Comparison of ENCODE assay signal across 8 mouse cellular contexts in the genomic region with DNA sequence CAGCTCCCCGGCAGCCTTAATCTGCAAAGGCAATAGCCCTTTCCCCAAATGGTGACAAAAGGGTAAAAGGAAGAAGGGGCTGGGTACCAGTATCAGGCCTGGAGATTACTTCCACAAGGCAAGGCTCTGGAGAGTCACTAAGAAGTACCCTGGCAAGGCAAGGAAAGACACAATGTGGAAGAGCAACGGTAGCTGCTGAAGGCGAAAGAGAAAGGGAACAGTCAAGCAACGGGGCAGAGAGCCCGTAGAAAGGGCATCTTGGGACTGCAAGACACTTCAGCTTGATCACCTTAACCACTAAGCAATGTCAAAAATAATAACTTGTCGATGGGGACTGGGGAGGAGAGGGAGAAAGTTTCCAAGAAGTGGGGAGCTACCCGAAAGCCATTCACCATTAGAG.
DNase-seq lines count a peak whose midpoint lies in the region; ATAC-seq lines count a peak whose summit lies in the region.

No protein-coding gene starts in this region.

- DNase-seq in heart, adult 11 months = no peak
- DNase-seq in embryonic facial prominence, embryonic 11.5 days (ENCODE audit: low spot score) = no peak
- DNase-seq in gastrocnemius, postnatal 10 days = no peak
- DNase-seq in retina, embryonic 14.5 days (ENCODE audit: low spot score) = no peak
- DNase-seq in spleen, postnatal 10 days (ENCODE audit: low spot score in 2 of 2) = no peak

- H3K4me1 ChIP-seq in heart, embryonic 15.5 days (replicated peaks) = peaks cover 76% of the 10 kb centered on the region
- H3K4me1 ChIP-seq in embryonic facial prominence, embryonic 11.5 days (ENCODE audit: control insufficient read depth, insufficient read depth, low read length) = no peaks in the 10 kb centered on the region
- peaks cover 28% of the 10 kb centered on the region for H3K4me1 ChIP-seq in hindbrain, embryonic 12.5 days
- H3K4me1 ChIP-seq in midbrain, embryonic 13.5 days (replicated peaks) = peaks cover 42% of the 10 kb centered on the region

- H3K9ac ChIP-seq in heart, embryonic 15.5 days = no peak overlapping the region; the same call in 1 of the 2 replicates
- H3K9ac ChIP-seq in embryonic facial prominence, embryonic 11.5 days (replicated peaks; ENCODE audit: low read length) = no peak overlapping the region
- H3K9ac ChIP-seq in hindbrain, embryonic 12.5 days = 0 out of 2 replicates have a peak overlapping the region, but pooled peaks have one; percentile 25
- H3K9ac ChIP-seq in midbrain, embryonic 13.5 days (replicated peaks) = peak overlapping the region; percentile 86

- no peak overlapping the region for H3K27ac ChIP-seq in heart, embryonic 15.5 days
- no peak overlapping the region for H3K27ac ChIP-seq in embryonic facial prominence, embryonic 11.5 days (replicated peaks; ENCODE audit: low read depth, low read length)
- no peak overlapping the region for H3K27ac ChIP-seq in hindbrain, embryonic 12.5 days
- no peak overlapping the region for H3K27ac ChIP-seq in midbrain, embryonic 13.5 days

- peak overlapping the region; percentile 98 for H3K4me2 ChIP-seq in heart, embryonic 15.5 days
- H3K4me2 ChIP-seq in embryonic facial prominence, embryonic 11.5 days (ENCODE audit: low read depth, low read length) = peak overlapping the region; percentile 86
- H3K4me2 ChIP-seq in hindbrain, embryonic 12.5 days (replicated peaks) = peak overlapping the region; percentile 81
- H3K4me2 ChIP-seq in midbrain, embryonic 13.5 days (replicated peaks) = peak overlapping the region; percentile 91

- H3K27me3 ChIP-seq in heart, embryonic 15.5 days = peaks cover 7% of the 10 kb centered on the region
- H3K27me3 ChIP-seq in embryonic facial prominence, embryonic 11.5 days (ENCODE audit: control insufficient read depth, insufficient read depth, low read length) = peaks cover 13% of the 10 kb centered on the region
- H3K27me3 ChIP-seq in hindbrain, embryonic 12.5 days = peaks cover 31% of the 10 kb centered on the region
- H3K27me3 ChIP-seq in midbrain, embryonic 13.5 days = peaks cover 25% of the 10 kb centered on the region

- no peaks in the 10 kb centered on the region for H3K9me3 ChIP-seq in heart, embryonic 15.5 days (replicated peaks)
- no peaks in the 10 kb centered on the region for H3K9me3 ChIP-seq in embryonic facial prominence, embryonic 11.5 days (replicated peaks; ENCODE audit: control insufficient read depth, low read length)
- H3K9me3 ChIP-seq in hindbrain, embryonic 12.5 days (replicated peaks) = no peaks in the 10 kb centered on the region
- no peaks in the 10 kb centered on the region for H3K9me3 ChIP-seq in midbrain, embryonic 13.5 days

- WGBS in heart, embryonic 15.5 days = 31% methylated on average over 7 of the region's 7 CpGs
- WGBS in embryonic facial prominence, embryonic 11.5 days = 20% methylated on average over 7 of the region's 7 CpGs
- 20% methylated on average over 7 of the region's 7 CpGs for WGBS in hindbrain, embryonic 12.5 days
- 18% methylated on average over 7 of the region's 7 CpGs for WGBS in midbrain, embryonic 13.5 days

- H3K36me3 ChIP-seq in heart, embryonic 15.5 days = no peaks in the 10 kb centered on the region
- no peaks in the 10 kb centered on the region for H3K36me3 ChIP-seq in embryonic facial prominence, embryonic 11.5 days (replicated peaks; ENCODE audit: control insufficient read depth, insufficient read depth, low read depth, low read length)
- H3K36me3 ChIP-seq in hindbrain, embryonic 12.5 days = no peaks in the 10 kb centered on the region
- no peaks in the 10 kb centered on the region for H3K36me3 ChIP-seq in midbrain, embryonic 13.5 days

- peak overlapping the region; percentile 63 for H3K4me3 ChIP-seq in heart, embryonic 15.5 days
- H3K4me3 ChIP-seq in embryonic facial prominence, embryonic 11.5 days (ENCODE audit: low read depth, low read length) = peak overlapping the region; percentile 64
- H3K4me3 ChIP-seq in hindbrain, embryonic 12.5 days = peak overlapping the region; percentile 58
- peak overlapping the region; percentile 70 for H3K4me3 ChIP-seq in midbrain, embryonic 13.5 days (replicated peaks)

- ATAC-seq in heart, embryonic 15.5 days (replicated peaks; ENCODE audit: insufficient number of reproducible peaks, insufficient read depth, low FRiP score, low read depth) = no peak
- ATAC-seq in embryonic facial prominence, embryonic 11.5 days (replicated peaks; ENCODE audit: insufficient number of reproducible peaks, low FRiP score, low TSS enrichment, low read depth) = no peak
- no peak for ATAC-seq in hindbrain, embryonic 12.5 days (ENCODE audit: low FRiP score)
- no peak for ATAC-seq in midbrain, embryonic 13.5 days

Comparison
In these comparisons a context has a peak if more than half of its experiments do, and no peak if none do; other contexts are left out.
1. H3K9ac ChIP-seq: peak in hindbrain, embryonic 12.5 days (single experiment) and midbrain, embryonic 13.5 days (single experiment); none in heart, embryonic 15.5 days (single experiment) and embryonic facial prominence, embryonic 11.5 days (single experiment).
2. Peak in every context shown above with its lines, with median percentiles within 50 percentile points of each other: H3K4me2 ChIP-seq and H3K4me3 ChIP-seq.